10 mouse cellular contexts compared by ENCODE assay signal in the genomic region with DNA sequence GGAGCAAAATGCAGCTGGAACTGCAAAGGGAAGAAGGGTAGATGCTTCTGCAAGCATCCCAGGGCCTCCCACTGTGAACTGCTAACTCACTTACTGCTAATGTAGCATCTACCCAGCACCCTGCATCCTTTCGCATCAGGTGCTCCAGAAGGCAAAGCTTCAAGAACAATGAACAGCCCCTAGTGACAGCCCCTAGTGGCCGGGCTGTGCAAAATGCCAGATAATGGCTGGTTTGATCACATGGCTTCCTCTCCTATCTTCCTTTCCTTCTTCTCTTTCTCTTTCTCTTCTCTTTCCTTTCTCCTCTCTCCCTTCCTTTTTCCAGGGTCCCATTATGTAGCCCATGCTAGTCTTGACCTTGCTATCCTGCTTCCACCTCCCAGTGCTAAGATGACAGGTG. TPM values are rescaled to one million over a fixed set of nuclear protein-coding genes. Genes with fewer than 3 reads are reported as not detected.
DNase-seq lines count a peak whose midpoint lies in the region; ATAC-seq lines count a peak whose summit lies in the region.
"Had no signal": no experiment of that assay in that cellular context is flagged by ENCODE, and none has a peak within 500 bp of the region (broad histone marks: within the 10 kb centered on the region; RNA-seq: fewer than 3 reads in every experiment).

No protein-coding gene starts in this region.

- no peak for ATAC-seq in forebrain, embryonic 14.5 days
- no peak for ATAC-seq in forebrain, embryonic 11.5 days (replicated peaks; ENCODE audit: low FRiP score)
- no peak for ATAC-seq in midbrain, embryonic 11.5 days (ENCODE audit: low FRiP score)
- ATAC-seq in midbrain, embryonic 13.5 days: no peak
- no peak for ATAC-seq in embryonic facial prominence, embryonic 11.5 days (replicated peaks; ENCODE audit: insufficient number of reproducible peaks, low FRiP score, low TSS enrichment, low read depth)

- H3K9me3 ChIP-seq in forebrain, embryonic 14.5 days (replicated peaks; ENCODE audit: control insufficient read depth, low read length): no peaks in the 10 kb centered on the region
- H3K9me3 ChIP-seq in forebrain, embryonic 11.5 days (ENCODE audit: control insufficient read depth, low read length): no peaks in the 10 kb centered on the region
- no peaks in the 10 kb centered on the region for H3K9me3 ChIP-seq in midbrain, embryonic 11.5 days (ENCODE audit: control insufficient read depth, low read length)
- no peaks in the 10 kb centered on the region; the same call in 1 of the 2 replicates for H3K9me3 ChIP-seq in midbrain, embryonic 13.5 days
- no peaks in the 10 kb centered on the region for H3K9me3 ChIP-seq in embryonic facial prominence, embryonic 11.5 days (replicated peaks; ENCODE audit: control insufficient read depth, low read length)
- H3K9me3 ChIP-seq: hindbrain, embryonic 13.5 days; lung, embryonic 15.5 days had no signal

- H3K36me3 ChIP-seq in forebrain, embryonic 14.5 days (ENCODE audit: control insufficient read depth, insufficient read depth, low read length): no peaks in the 10 kb centered on the region
- H3K36me3 ChIP-seq in forebrain, embryonic 11.5 days (ENCODE audit: control insufficient read depth, insufficient read depth, low read length): no peaks in the 10 kb centered on the region
- H3K36me3 ChIP-seq in midbrain, embryonic 11.5 days (ENCODE audit: control insufficient read depth, insufficient read depth, low read length): no peaks in the 10 kb centered on the region
- H3K36me3 ChIP-seq in midbrain, embryonic 13.5 days: no peaks in the 10 kb centered on the region
- no peaks in the 10 kb centered on the region for H3K36me3 ChIP-seq in embryonic facial prominence, embryonic 11.5 days (replicated peaks; ENCODE audit: control insufficient read depth, insufficient read depth, low read depth, low read length)
- H3K36me3 ChIP-seq: hindbrain, embryonic 13.5 days; lung, embryonic 15.5 days had no signal

- WGBS in forebrain, embryonic 14.5 days: 13% methylated on average over 2 of the region's 2 CpGs
- 25% methylated on average over 2 of the region's 2 CpGs for WGBS in forebrain, embryonic 11.5 days
- WGBS in midbrain, embryonic 11.5 days: 23% methylated on average over 2 of the region's 2 CpGs
- 24% methylated on average over 2 of the region's 2 CpGs for WGBS in midbrain, embryonic 13.5 days
- WGBS in embryonic facial prominence, embryonic 11.5 days: 31% methylated on average over 2 of the region's 2 CpGs

- H3K27ac ChIP-seq in forebrain, embryonic 14.5 days (ENCODE audit: low read depth, low read length): no peak overlapping the region
- H3K27ac ChIP-seq in forebrain, embryonic 11.5 days (ENCODE audit: low read depth, low read length): no peak overlapping the region
- no peak overlapping the region for H3K27ac ChIP-seq in midbrain, embryonic 11.5 days (ENCODE audit: low read depth, low read length)
- H3K27ac ChIP-seq in midbrain, embryonic 13.5 days: no peak overlapping the region
- no peak overlapping the region for H3K27ac ChIP-seq in embryonic facial prominence, embryonic 11.5 days (replicated peaks; ENCODE audit: low read depth, low read length)
- H3K27ac ChIP-seq: hindbrain, embryonic 13.5 days; lung, embryonic 15.5 days had no signal

- no peak overlapping the region for H3K9ac ChIP-seq in forebrain, embryonic 14.5 days (ENCODE audit: low read length)
- no peak overlapping the region for H3K9ac ChIP-seq in forebrain, embryonic 11.5 days (ENCODE audit: low read length)
- H3K9ac ChIP-seq in midbrain, embryonic 11.5 days (ENCODE audit: low read length): no peak overlapping the region
- H3K9ac ChIP-seq in midbrain, embryonic 13.5 days (replicated peaks): no peak overlapping the region
- no peak overlapping the region for H3K9ac ChIP-seq in embryonic facial prominence, embryonic 11.5 days (replicated peaks; ENCODE audit: low read length)
- H3K9ac ChIP-seq: hindbrain, embryonic 13.5 days; lung, embryonic 15.5 days had no signal

- no peak overlapping the region for H3K4me3 ChIP-seq in forebrain, embryonic 14.5 days (ENCODE audit: low read depth, low read length)
- no peak overlapping the region for H3K4me3 ChIP-seq in forebrain, embryonic 11.5 days (ENCODE audit: low read depth, low read length)
- H3K4me3 ChIP-seq in midbrain, embryonic 11.5 days (ENCODE audit: low read depth, low read length): no peak overlapping the region
- no peak overlapping the region for H3K4me3 ChIP-seq in midbrain, embryonic 13.5 days (replicated peaks)
- H3K4me3 ChIP-seq in embryonic facial prominence, embryonic 11.5 days (ENCODE audit: low read depth, low read length): no peak overlapping the region
- H3K4me3 ChIP-seq: hindbrain, embryonic 13.5 days; lung, embryonic 15.5 days had no signal

- H3K4me2 ChIP-seq in forebrain, embryonic 14.5 days (ENCODE audit: low read length): no peak overlapping the region
- no peak overlapping the region for H3K4me2 ChIP-seq in forebrain, embryonic 11.5 days (ENCODE audit: low read depth, low read length, severe bottlenecking)
- H3K4me2 ChIP-seq in midbrain, embryonic 11.5 days: no peak overlapping the region
- H3K4me2 ChIP-seq in midbrain, embryonic 13.5 days (replicated peaks): no peak overlapping the region
- H3K4me2 ChIP-seq in embryonic facial prominence, embryonic 11.5 days (ENCODE audit: low read depth, low read length): no peak overlapping the region
- H3K4me2 ChIP-seq: hindbrain, embryonic 13.5 days; lung, embryonic 15.5 days had no signal

- DNase-seq in forebrain, embryonic 14.5 days (ENCODE audit: low spot score): peak; percentile 41
- no peak for DNase-seq in forebrain, embryonic 11.5 days (ENCODE audit: low spot score)
- DNase-seq in midbrain, embryonic 11.5 days (ENCODE audit: low spot score, missing footprints): peak; percentile 83
- peak; percentile 26 for DNase-seq in embryonic facial prominence, embryonic 11.5 days (ENCODE audit: low spot score)
- peak; percentile 8 to 12 for DNase-seq in thymus, postnatal 36 days
- no peak for DNase-seq in right cerebral cortex, postnatal 10 days (ENCODE audit: low spot score in 2 of 2)
- DNase-seq in layer of hippocampus, adult 9-10 months (ENCODE audit: low spot score): no peak

- H3K27me3 ChIP-seq in forebrain, embryonic 14.5 days (replicated peaks; ENCODE audit: control insufficient read depth, insufficient read depth, low read length): no peaks in the 10 kb centered on the region
- H3K27me3 ChIP-seq in forebrain, embryonic 11.5 days (ENCODE audit: control insufficient read depth, insufficient read depth, low read length): no peaks in the 10 kb centered on the region
- no peaks in the 10 kb centered on the region for H3K27me3 ChIP-seq in midbrain, embryonic 11.5 days (ENCODE audit: control insufficient read depth, insufficient read depth, low read length)
- no peaks in the 10 kb centered on the region for H3K27me3 ChIP-seq in midbrain, embryonic 13.5 days
- no peaks in the 10 kb centered on the region for H3K27me3 ChIP-seq in embryonic facial prominence, embryonic 11.5 days (ENCODE audit: control insufficient read depth, insufficient read depth, low read length)
- H3K27me3 ChIP-seq: hindbrain, embryonic 13.5 days; lung, embryonic 15.5 days had no signal

- no peaks in the 10 kb centered on the region for H3K4me1 ChIP-seq in forebrain, embryonic 14.5 days (ENCODE audit: control insufficient read depth, insufficient read depth, low read length)
- no peaks in the 10 kb centered on the region for H3K4me1 ChIP-seq in forebrain, embryonic 11.5 days (replicated peaks; ENCODE audit: control insufficient read depth, insufficient read depth, low read length)
- no peaks in the 10 kb centered on the region for H3K4me1 ChIP-seq in midbrain, embryonic 11.5 days (ENCODE audit: control insufficient read depth, insufficient read depth, low read length)
- H3K4me1 ChIP-seq in midbrain, embryonic 13.5 days (replicated peaks): no peaks in the 10 kb centered on the region
- no peaks in the 10 kb centered on the region for H3K4me1 ChIP-seq in embryonic facial prominence, embryonic 11.5 days (ENCODE audit: control insufficient read depth, insufficient read depth, low read length)
- H3K4me1 ChIP-seq: hindbrain, embryonic 13.5 days had no signal

RNA-seq across cellular contexts. Expression of a gene that starts 48.6 kb away (rescaled TPM):
- 0.28 and 0.40 TPM in 2 replicates for polyA plus RNA-seq in forebrain, embryonic 14.5 days (2014; fragmentation: Nextera tagmentation; extraction: Ambion mirVana)
- polyA plus RNA-seq in forebrain, embryonic 11.5 days (2014; fragmentation: Nextera tagmentation; extraction: Ambion mirVana): 0.09 and 0.12 TPM in 2 replicates
- 0.18 and 0.26 TPM in 2 replicates for polyA plus RNA-seq in midbrain, embryonic 11.5 days (2014; fragmentation: Nextera tagmentation; extraction: Ambion mirVana)
- 0.39 and 0.53 TPM in 2 replicates for polyA plus RNA-seq in midbrain, embryonic 13.5 days (2015; fragmentation: Nextera tagmentation; extraction: Ambion mirVana)
- polyA plus RNA-seq in embryonic facial prominence, embryonic 11.5 days (2014; fragmentation: Nextera tagmentation; extraction: Ambion mirVana): 0.08 and 0.38 TPM in 2 replicates

Comparison
In these comparisons a context has a peak if more than half of its experiments do, and no peak if none do; other contexts are left out.
1. DNase-seq: peak in forebrain, embryonic 14.5 days (single experiment), midbrain, embryonic 11.5 days (single experiment), embryonic facial prominence, embryonic 11.5 days (single experiment) and thymus, postnatal 36 days (2 of 2); none in forebrain, embryonic 11.5 days (single experiment), right cerebral cortex, postnatal 10 days (0 of 2) and layer of hippocampus, adult 9-10 months (single experiment).